Mouse (Mus musculus): ENCODE results near the gene Zfp385c.
A peak's percentile ranks its signal among the peaks of the same experiment; 100 is the strongest.
"Not testable (repeated sequence)": the region's sequence is repeated elsewhere in the genome, so short reads cannot be mapped to it uniquely, and the experiment has no call there.

The Zfp385c gene

DNA sequence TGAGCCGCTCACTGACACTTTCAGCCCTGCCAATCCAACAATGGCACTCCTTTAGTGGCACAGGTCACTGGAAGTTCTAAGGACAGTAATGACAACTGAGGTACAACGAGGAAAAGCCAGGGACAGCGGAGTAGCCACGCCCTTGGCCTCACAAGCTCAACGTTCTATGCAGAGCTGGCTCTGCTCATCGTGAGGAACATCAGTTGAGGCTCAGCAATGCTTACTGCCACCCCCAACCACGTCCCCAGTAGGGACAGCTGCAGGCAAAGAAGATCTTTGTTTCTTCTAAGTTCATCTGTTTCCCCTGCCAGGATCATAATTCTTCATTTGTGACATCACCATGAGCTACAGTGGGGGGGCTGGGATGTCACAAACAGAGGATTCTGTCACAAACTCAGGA lies 97.6 kb downstream of the Zfp385c start:
- no peak for DNase-seq

DNA sequence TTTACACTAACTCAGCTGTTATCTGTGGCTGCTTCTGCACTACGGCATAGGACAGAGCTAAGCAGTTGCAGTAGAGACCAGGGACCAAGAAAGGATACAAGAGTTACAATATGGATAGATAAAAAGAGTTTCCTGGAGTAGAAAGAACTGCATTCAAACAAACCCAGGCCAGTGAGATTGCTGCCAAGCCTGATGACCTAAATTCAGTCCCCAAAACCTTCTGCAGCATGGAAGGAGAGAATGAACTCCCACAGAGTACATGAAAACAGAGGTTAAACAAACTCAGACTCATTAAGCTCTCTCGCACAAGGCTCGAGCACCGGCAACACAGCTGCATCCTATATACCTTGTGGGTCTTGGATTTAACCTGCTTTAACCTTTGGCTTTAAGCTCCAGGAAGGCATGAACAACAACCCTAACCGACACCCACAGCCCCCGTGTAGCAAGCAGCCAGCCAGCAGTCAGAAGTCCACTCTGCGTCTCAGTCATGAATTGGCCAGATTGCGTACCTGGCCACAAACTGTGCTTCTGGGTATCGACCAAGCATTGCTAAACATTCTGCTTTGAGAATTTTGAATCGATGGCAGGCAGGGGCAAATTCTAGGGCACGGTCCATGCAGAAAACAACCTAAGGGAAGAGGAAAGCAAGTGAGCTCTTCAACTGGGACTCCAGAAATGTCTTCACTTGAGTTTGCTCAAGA lies 99.8 kb downstream of the Zfp385c start:
- DNase-seq: no peak

DNA sequence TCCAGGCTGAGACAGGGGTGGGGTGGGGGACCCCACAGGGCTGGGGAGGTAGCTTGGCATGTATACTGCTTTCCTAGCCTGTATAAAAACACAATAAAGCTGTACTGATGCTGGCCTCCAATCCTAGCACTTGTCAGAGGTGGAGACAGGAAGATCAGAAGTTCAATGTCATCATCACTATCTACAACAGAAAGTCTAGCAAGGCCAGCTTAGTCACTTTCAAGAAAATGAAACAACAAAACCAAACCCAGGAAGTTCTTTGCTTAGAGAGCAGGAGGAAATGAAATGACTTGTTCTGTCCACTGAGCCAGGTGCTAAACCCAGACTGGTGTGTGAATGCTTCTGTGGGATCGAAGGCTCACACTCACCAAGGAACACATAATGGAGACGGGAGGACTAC lies 103.8 kb downstream of the Zfp385c start:
- no peak for DNase-seq

DNA sequence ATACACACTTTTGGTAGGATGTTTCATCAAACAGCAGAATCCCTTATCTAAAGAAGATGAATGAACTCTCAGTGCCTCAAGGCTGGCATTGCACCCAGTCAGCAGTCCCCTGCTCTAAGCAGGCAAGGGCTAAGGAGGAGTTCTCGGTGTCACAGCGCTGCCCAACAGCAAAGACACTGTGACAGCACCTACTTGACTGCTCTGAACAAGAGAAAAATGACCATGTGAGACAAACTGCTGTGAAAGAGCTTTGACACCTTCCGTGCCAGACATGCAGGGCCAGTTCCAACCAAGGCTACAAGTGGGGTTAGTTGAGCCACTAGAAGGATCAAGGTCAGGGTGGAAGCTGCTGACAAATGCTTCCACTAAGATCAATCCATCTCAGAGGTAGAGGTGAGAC lies 107.1 kb downstream of the Zfp385c start:
- no peak for DNase-seq

DNA sequence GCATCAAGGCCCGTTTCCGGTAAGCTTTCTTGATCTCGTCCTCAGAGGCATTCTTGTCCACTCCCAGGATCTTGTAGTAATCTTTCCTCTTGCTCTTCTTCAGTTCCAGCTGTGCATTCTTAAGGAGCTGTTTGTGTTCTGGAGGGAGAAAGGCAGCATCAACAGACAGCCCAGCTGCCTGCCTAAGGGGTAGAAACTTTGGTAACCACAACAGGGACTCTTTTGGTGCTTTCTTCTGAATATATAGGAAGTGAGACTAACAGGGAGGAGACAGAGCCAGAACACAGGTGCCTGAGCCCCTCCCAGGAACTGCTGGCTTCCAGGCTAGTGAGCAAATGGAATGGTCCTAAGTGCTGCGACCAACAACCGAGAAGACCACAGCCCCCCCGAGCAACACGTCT lies 107.7 kb downstream of the Zfp385c start:
- no peak for DNase-seq

DNA sequence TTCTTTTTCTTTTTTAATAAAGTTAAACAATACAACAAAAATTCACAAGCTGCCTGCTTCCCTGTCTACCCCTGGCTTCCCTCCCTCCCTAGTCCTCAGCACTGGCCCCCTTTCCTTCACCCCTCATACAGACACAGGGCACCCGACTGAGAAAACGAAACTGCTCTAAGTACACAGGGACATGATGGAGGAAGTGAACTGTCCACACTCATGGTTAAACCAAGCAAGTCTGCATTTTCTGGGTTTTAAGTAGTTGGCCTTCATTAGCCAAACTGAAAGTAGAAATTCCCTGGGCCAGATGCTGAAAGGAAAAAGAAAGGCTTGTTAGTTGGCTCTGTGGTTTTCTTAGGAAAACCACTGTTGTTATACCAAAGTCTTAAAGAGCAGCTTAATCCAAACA lies 109.4 kb downstream of the Zfp385c start:
- no peak for DNase-seq

DNA sequence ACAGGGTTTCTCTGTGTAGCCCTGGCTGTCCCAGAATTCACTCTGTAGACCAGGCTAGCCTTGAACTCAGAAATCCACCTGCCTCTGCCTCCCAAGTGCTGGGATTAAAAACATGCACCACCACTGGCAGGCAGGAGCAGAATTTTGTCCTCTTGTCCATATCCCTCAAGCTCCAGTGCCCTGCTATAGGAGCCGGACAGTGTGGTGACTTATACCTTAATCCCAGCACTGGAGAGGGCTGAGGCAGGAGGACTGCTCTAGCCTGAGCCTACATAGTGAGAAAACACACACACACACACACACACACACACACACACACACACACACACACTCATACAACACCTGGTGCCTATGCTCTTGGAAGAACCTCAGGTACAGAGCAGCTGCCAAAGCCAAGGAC lies 109.8 kb downstream of the Zfp385c start:
- not testable (repeated sequence) for DNase-seq

DNA sequence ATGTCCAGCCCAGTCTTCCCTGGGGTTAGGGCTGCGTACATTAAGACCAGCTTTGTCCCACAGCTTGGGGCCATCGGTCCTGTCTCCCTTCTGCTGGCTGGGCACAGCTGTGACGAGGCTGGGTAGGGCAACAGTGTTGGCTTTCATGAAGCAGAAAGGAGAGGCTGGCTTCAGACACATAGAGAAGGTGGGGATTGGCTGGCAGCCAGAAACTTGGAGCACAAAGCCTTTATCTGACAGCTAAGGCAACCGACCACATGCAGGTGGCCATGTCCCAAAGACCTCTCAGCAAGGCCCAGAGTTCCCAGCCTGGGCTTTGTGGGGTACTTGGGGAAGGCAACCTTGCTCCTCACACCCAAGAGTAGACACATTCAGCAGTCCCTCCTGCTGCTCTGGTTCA lies 110.5 kb downstream of the Zfp385c start:
- DNase-seq: peak in 1 of 2 experiments; percentile 51

DNA sequence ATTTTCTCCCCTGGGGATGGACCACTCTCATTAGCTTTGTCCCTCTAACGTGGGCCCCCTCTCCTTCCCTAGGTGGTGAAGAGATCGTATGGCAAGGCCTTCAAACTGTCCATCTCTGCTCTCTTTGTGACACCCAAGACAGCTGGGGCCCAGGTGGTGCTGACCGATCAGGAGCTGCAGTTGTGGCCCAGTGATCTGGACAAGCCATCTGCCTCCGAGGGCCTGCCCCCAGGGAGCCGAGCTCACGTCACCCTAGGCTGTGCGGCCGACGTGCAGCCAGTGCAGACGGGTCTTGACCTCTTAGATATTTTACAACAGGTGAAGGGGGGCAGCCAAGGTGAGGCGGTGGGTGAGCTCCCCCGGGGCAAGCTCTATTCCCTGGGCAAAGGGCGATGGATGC lies 112.0 kb downstream of the Zfp385c start:
- no peak for DNase-seq

DNA sequence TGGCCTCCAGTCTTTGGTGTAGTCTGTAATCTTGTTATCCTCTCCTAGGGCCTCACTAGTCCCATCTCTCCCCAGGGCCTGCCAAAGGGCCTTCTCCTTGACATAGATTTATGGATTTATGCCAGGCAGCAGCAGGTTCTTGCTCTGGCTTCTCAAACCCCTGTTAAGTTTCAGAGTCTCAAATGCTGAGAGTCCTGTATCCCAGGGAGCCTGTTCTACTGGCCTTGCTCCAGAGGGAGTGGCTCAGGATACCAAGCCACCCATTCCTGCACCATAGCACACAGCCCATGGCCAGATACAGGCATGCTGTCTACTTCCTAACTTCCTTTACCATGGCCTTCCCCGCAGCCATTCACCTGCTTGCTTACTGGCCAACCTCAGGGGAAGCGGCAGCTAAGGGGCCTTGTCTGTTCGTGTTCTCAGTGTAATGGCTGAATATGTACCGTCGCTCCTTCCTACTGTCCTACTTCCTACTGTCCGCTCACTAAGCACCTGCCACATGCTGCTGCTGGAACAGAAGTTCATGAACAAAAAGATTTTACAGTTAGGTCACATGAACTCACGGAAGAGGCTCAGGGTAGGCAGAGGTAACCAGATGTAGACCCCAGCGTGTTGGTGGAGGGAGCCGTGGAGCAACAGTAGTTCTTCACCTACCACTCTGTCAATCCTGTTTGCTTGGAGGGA lies 113.0 kb downstream of the Zfp385c start:
- no peak for DNase-seq

DNA sequence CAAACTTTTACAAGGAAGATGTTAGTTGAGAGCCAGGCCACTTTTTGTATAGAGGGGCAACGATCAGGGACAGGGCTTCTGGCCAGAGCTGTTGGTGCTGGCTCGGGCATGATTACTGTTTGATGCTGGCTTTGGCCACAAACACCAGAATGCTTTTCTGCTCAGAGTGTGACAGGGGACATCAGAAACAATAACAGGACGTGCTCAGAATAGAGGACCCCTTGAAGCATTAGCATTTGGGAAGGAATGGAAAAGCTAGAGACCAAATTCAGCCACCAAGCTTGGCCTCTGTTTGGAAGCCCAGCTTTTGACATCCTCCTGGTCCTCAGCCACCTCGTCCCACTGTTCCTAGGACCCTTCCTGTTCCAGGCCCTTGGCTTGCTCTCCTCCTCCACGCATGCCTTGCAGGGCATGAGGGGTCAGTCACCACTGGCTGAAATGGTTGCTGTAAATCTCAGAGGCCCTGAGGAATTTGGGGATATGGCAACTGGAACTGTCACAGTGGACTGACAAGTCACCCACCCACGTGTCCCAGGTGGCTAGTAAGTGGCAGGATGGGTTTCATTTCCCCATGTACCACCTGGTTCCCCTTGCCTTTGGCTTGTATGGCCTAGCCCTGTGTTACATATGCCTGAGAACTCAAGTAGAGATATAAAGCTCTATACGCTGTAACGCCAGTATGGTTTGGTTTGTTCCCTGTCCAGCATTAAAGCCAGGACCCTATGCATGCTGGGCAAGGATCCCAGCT lies 114.2 kb downstream of the Zfp385c start:
- no peak for DNase-seq

All from kidney, postnatal 36 days (tissue).